Mouse (Mus musculus) forebrain, embryonic 15.5 days (tissue): ENCODE results near the gene Olfr143. TPM values are rescaled to one million over a fixed set of nuclear protein-coding genes. Genes with fewer than 3 reads are reported as not detected.

Experiments used
- ATAC-seq: fragments of 200-750 bp; cut with Nextera tagmentation; replicated peaks from 2 replicates; pipeline ENCODE4 v1.8.0; 2017; ENCODE audit warnings: mild to moderate bottlenecking, moderate TSS enrichment, moderate library complexity
- H3K27ac ChIP-seq: fragments of 300-500 bp; sonication (generic); replicated peaks from 2 replicates; pipeline ENCODE4 v1.5.1; 2015; ENCODE audit warnings: mild to moderate bottlenecking, inconsistent platforms
- H3K27me3 ChIP-seq: fragments of 300-500 bp; sonication (generic); 2 replicates; pipeline ENCODE4 v1.6.1; 2015; ENCODE audit warnings: inconsistent platforms
- H3K36me3 ChIP-seq: fragments of 300-500 bp; sonication (generic); 2 replicates; pipeline ENCODE4 v1.6.1; 2015; ENCODE audit warnings: mild to moderate bottlenecking, inconsistent platforms
- H3K4me1 ChIP-seq: fragments of 300-500 bp; sonication (generic); 2 replicates; pipeline ENCODE4 v1.6.1; 2015; ENCODE audit warnings: inconsistent platforms
- H3K4me2 ChIP-seq: fragments of 300-500 bp; sonication (generic); replicated peaks from 2 replicates; pipeline ENCODE4 v1.6.1; 2015; ENCODE audit warnings: mild to moderate bottlenecking, inconsistent platforms
- H3K4me3 ChIP-seq: fragments of 300-500 bp; sonication (generic); 2 replicates; pipeline ENCODE4 v1.5.1; 2015; ENCODE audit warnings: mild to moderate bottlenecking, inconsistent platforms
- H3K9ac ChIP-seq: fragments of 300-500 bp; sonication (generic); replicated peaks from 2 replicates; pipeline ENCODE4 v1.6.1; 2015; ENCODE audit warnings: mild to moderate bottlenecking, inconsistent platforms
- H3K9me3 ChIP-seq: fragments of 300-500 bp; sonication (generic); 2 replicates; pipeline ENCODE4 v1.6.1; 2016; ENCODE audit warnings: inconsistent platforms
- WGBS: fragments of 180-500 bp; shearing (Covaris S2); methylation state at CpG from one replicate; pipeline ENCODE4 v1.1.7; 2015; ENCODE audit warnings: mixed read lengths; 5-methylcytosine and 5-hydroxymethylcytosine counted together
- polyA plus RNA-seq: library from polyadenylated mRNA; unstranded; fragments of >200 nt; fragmentation: Nextera tagmentation; extraction: Ambion mirVana; gene quantifications from 2 replicates; pipeline ENCODE4 v1.2.1, GENCODE M21; 2015

The Olfr143 gene
- not detected in 2 replicates for polyA plus RNA-seq

DNA sequence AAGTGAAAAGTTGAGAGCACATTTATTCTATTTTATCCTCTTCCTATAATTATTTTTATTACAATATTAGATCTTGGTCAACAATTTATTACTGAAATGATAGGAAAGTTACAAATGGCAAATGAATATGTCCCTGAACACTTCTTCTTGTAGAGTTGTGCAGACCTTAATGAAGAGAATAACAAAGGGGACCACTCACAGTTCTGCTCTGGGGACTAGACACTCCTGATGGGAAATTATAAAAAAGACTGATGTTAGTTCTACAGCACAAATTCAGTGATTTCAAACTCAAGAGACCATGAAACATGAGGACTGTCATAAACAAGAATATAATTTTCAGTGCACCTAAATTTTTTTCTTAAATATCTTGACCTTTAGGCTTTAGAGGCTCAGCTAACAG lies at the start of gene Olfr143:
Gene Olfr143, plus strand, starts transcription at position 301 of the 400 bp plus-strand sequence.
- Histone ChIP-seq H3K4me2 (no peak within 1 kb of the TSS), H3K9ac (no peak within 1 kb of the TSS), H3K36me3 (no peaks in the 10 kb centered on the region), H3K27ac (no peak within 1 kb of the TSS), H3K27me3 (no peaks in the 10 kb centered on the region), H3K9me3 (no peaks in the 10 kb centered on the region), H3K4me1 (no peaks in the 10 kb centered on the region), H3K4me3 (no peak within 1 kb of the TSS)
- ATAC-seq: no peak

DNA sequence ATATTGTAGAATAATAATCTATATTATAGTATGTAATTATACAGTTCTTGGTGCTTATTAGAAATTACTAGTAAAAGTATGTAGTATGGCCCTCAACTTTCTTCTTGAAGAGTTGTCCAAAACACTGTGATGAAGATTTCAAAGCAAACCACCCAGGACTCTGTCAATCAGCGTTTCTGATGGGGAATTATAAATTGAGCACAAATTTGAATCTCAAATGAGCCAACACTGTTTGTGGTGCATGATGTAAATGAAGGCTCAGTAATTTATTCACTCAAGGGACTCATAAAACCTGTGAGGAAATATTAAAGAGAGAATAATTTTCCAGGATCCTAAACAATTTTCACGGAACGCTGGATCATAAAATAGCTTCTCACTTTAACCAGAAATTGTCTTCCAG lies 44.5 kb upstream of the Olfr143 start, which contains the start of gene Olfr893:
Gene Olfr893, plus strand, starts transcription at position 301 of the 400 bp plus-strand sequence.
- no peaks in the 10 kb centered on the region for H3K27me3 ChIP-seq
- WGBS: 86% methylated on average over 3 of the region's 3 CpGs
- no peak within 1 kb of the TSS for H3K9ac ChIP-seq
- H3K4me3 ChIP-seq: no peak within 1 kb of the TSS
- no peaks in the 10 kb centered on the region for H3K4me1 ChIP-seq
- H3K36me3 ChIP-seq: no peaks in the 10 kb centered on the region
- no peak for ATAC-seq
- no peak within 1 kb of the TSS for H3K27ac ChIP-seq
- H3K4me2 ChIP-seq: no peak within 1 kb of the TSS
- no peaks in the 10 kb centered on the region for H3K9me3 ChIP-seq

DNA sequence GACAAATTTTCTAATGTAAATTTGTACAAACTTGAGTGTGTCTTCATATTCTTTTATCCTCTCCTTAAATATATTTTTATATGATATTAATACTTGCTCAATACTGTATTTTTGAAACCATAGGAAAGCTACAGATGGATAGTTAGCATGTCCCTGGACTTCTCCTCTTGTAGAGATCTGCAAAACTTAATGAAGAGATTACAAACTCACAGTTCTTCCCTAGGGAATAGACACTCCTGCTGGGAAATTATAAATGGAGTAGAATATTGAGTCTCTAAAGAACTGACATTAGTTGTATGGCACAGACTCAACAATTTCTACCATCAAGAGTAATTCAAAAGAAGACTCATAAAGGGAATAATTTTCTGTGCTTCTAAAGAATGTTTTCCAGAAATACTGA lies 34.8 kb upstream of the Olfr143 start, which contains the start of gene Olfr894:
Gene Olfr894, plus strand, starts transcription at position 301 of the 400 bp plus-strand sequence.
- H3K36me3 ChIP-seq: no peaks in the 10 kb centered on the region
- no peaks in the 10 kb centered on the region for H3K27me3 ChIP-seq
- no peaks in the 10 kb centered on the region for H3K9me3 ChIP-seq
- H3K9ac ChIP-seq: no peak within 1 kb of the TSS
- no peaks in the 10 kb centered on the region for H3K4me1 ChIP-seq
- ATAC-seq: no peak
- H3K4me2 ChIP-seq: no peak within 1 kb of the TSS
- no peak within 1 kb of the TSS for H3K27ac ChIP-seq
- H3K4me3 ChIP-seq: no peak within 1 kb of the TSS

DNA sequence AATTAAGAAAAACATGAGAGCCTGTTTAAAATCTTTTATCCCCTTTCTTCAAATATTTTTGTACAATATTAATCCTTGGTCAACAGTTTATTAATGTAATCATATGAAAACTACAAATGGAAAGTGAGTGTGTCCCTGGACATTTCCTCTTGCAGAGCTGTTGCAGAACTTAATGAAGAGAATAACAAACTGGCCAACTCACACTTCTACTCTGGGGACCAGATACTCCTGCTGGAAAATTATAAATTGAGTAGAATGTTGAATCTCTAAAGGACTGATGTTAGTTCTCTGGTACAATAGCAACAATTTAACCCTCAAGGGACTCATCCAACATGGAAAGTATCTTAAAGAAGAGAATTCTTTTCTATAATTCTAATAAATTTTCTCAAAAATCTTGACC lies 15.0 kb downstream of the Olfr143 start, which contains the start of gene Olfr895:
Gene Olfr895, plus strand, starts transcription at position 301 of the 400 bp plus-strand sequence.
- no peak within 1 kb of the TSS for H3K27ac ChIP-seq
- H3K9ac ChIP-seq: no peak within 1 kb of the TSS
- no peaks in the 10 kb centered on the region for H3K36me3 ChIP-seq
- no peak for ATAC-seq
- H3K4me1 ChIP-seq: no peaks in the 10 kb centered on the region
- no peaks in the 10 kb centered on the region for H3K27me3 ChIP-seq
- H3K4me3 ChIP-seq: no peak within 1 kb of the TSS
- no peak within 1 kb of the TSS for H3K4me2 ChIP-seq
- no peaks in the 10 kb centered on the region for H3K9me3 ChIP-seq

DNA sequence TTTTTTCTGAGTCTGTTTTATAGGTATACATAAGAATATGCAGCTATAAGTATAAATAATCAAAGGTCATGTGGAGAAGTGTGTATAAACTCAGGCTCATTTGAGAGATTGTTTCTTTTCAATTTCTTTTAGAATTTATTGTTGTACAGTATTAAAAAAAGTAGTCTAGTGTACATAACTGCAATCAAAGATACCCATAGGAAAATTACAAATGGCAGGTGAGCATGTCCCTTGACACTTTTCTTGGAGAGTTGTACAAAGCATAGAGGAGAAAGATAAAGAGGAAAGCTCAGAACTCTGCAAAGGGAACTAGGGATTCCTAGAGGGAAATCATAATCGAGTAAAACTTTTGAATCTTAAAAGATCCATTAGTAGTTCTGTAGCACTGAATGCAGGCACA lies 38.2 kb downstream of the Olfr143 start, which contains the start of gene Olfr896-ps1:
Gene Olfr896-ps1, plus strand, starts transcription at position 301 of the 400 bp plus-strand sequence.
- H3K4me2 ChIP-seq: no peak within 1 kb of the TSS
- 90% methylated on average over 1 of the region's 1 CpGs for WGBS
- no peak for ATAC-seq

More for the DNA sequence above, 38.2 kb downstream of the Olfr143 start, which contains the start of gene Olfr896-ps1:
- Histone ChIP-seq H3K36me3 (no peaks in the 10 kb centered on the region), H3K4me1 (no peaks in the 10 kb centered on the region), H3K27me3 (no peaks in the 10 kb centered on the region), H3K9ac (no peak within 1 kb of the TSS), H3K27ac (no peak within 1 kb of the TSS), H3K9me3 (no peaks in the 10 kb centered on the region), H3K4me3 (no peak within 1 kb of the TSS)

Other genes with a start within 250 kb of the Olfr143 start
- gene Olfr883, start 227.0 kb upstream of the Olfr143 start, polyA plus RNA-seq: not detected in 2 replicates
- gene Olfr884, start 206.2 kb upstream of the Olfr143 start, polyA plus RNA-seq: not detected in 2 replicates
- gene Olfr885, start 191.5 kb upstream of the Olfr143 start, polyA plus RNA-seq: not detected in 2 replicates
- not detected in 2 replicates for gene Olfr887, start 168.7 kb upstream of the Olfr143 start, polyA plus RNA-seq
- not detected in 2 replicates for gene Olfr888, start 144.6 kb upstream of the Olfr143 start, polyA plus RNA-seq
- gene Olfr889, start 137.6 kb upstream of the Olfr143 start, polyA plus RNA-seq: 0.03 and 0.10 TPM in 2 replicates
- not detected in 2 replicates for gene Olfr890, start 110.3 kb upstream of the Olfr143 start, polyA plus RNA-seq
- gene Olfr891, start 72.0 kb upstream of the Olfr143 start, polyA plus RNA-seq: not detected in 2 replicates
- not detected in 2 replicates for gene Olfr893, start 44.4 kb upstream of the Olfr143 start, polyA plus RNA-seq
- not detected in 2 replicates for gene Olfr894, start 34.7 kb upstream of the Olfr143 start, polyA plus RNA-seq
- gene Olfr895, start 15.1 kb downstream of the Olfr143 start, polyA plus RNA-seq: not detected in 2 replicates
- not detected in 2 replicates for gene Olfr896-ps1, start 38.3 kb downstream of the Olfr143 start, polyA plus RNA-seq
- not detected in 2 replicates for gene Olfr25, start 76.3 kb downstream of the Olfr143 start, polyA plus RNA-seq
- gene Olfr898, start 95.6 kb downstream of the Olfr143 start, polyA plus RNA-seq: not detected in 2 replicates
- gene Olfr250, start 114.1 kb downstream of the Olfr143 start, polyA plus RNA-seq: not detected in 2 replicates
- gene Olfr251, start 124.3 kb downstream of the Olfr143 start, polyA plus RNA-seq: not detected in 2 replicates
- not detected in 2 replicates for gene Olfr147, start 148.9 kb downstream of the Olfr143 start, polyA plus RNA-seq
- gene Olfr901, start 176.7 kb downstream of the Olfr143 start, polyA plus RNA-seq: not detected in 2 replicates
- not detected in 2 replicates for gene Olfr902, start 194.9 kb downstream of the Olfr143 start, polyA plus RNA-seq
- gene Olfr904, start 210.4 kb downstream of the Olfr143 start, polyA plus RNA-seq: not detected in 2 replicates
- gene Olfr905, start 218.3 kb downstream of the Olfr143 start, polyA plus RNA-seq: not detected in 2 replicates
- not detected in 2 replicates for gene Olfr906, start 234.3 kb downstream of the Olfr143 start, polyA plus RNA-seq
- not detected in 2 replicates for gene Olfr907, start 243.0 kb downstream of the Olfr143 start, polyA plus RNA-seq